ENCODE assay signal across 19 mouse cellular contexts in genomic region chr17:86622862-86623261, GRCm38 (mm10).
DNase-seq lines count a peak whose midpoint lies in the region; ATAC-seq and TF ChIP-seq lines count a peak whose summit lies in the region.
"Had no signal": no experiment of that assay in that cellular context is flagged by ENCODE, and none has a peak within 500 bp of the region (broad histone marks: within the 10 kb centered on the region; RNA-seq: fewer than 3 reads in every experiment).

No protein-coding gene starts in this region.

- TF ChIP-seq CTCF in midbrain, postnatal 0 days (IDR thresholded peaks at IDR 0.05) = no peak
- no peak for TF ChIP-seq CTCF in hindbrain, postnatal 0 days (IDR thresholded peaks at IDR 0.05; ENCODE audit: low read depth)

- no peak for DNase-seq in heart, postnatal 14 days
- no peak for DNase-seq in midbrain, postnatal 0 days (ENCODE audit: low spot score)
- peak; percentile 27 for DNase-seq in retina, embryonic 14.5 days (ENCODE audit: low spot score)
- DNase-seq in hindbrain, postnatal 0 days (ENCODE audit: low spot score) = no peak
- no peak for DNase-seq in gastrocnemius, postnatal 10 days
- DNase-seq: adrenal gland, postnatal 14 days; cerebellum, adult 8-10 months; cerebellum, postnatal 14 days; gastrocnemius, adult 2 months; gastrocnemius, postnatal 36 days; heart, adult 11 months; heart, postnatal 10 days had no signal

- H3K4me3 ChIP-seq in heart, embryonic 11.5 days (ENCODE audit: low read depth, low read length) = no peak overlapping the region
- H3K4me3 ChIP-seq in midbrain, embryonic 13.5 days (replicated peaks) = no peak overlapping the region
- H3K4me3 ChIP-seq in midbrain, postnatal 0 days (ENCODE audit: low read depth, low read length) = no peak overlapping the region
- no peak overlapping the region for H3K4me3 ChIP-seq in hindbrain, postnatal 0 days (ENCODE audit: low read length)
- H3K4me3 ChIP-seq: embryonic facial prominence, embryonic 13.5 days; gastrocnemius, adult 2 months; hindbrain, embryonic 13.5 days had no signal

- no peaks in the 10 kb centered on the region for H3K27me3 ChIP-seq in heart, embryonic 11.5 days (ENCODE audit: control insufficient read depth, insufficient read depth, low read length)
- H3K27me3 ChIP-seq in midbrain, embryonic 13.5 days = no peaks in the 10 kb centered on the region
- H3K27me3 ChIP-seq in midbrain, postnatal 0 days (ENCODE audit: insufficient read depth, low read length) = no peaks in the 10 kb centered on the region
- H3K27me3 ChIP-seq in hindbrain, postnatal 0 days (ENCODE audit: insufficient read depth, low read length) = no peaks in the 10 kb centered on the region
- H3K27me3 ChIP-seq: embryonic facial prominence, embryonic 13.5 days; hindbrain, embryonic 13.5 days; Patski had no signal

- H3K27ac ChIP-seq in heart, embryonic 11.5 days (ENCODE audit: low read depth, low read length) = 0 out of 2 replicates have a peak overlapping the region, but pooled peaks have one; percentile 15
- H3K27ac ChIP-seq in midbrain, embryonic 13.5 days = no peak overlapping the region
- no peak overlapping the region for H3K27ac ChIP-seq in midbrain, postnatal 0 days (ENCODE audit: low read depth, low read length)
- no peak overlapping the region for H3K27ac ChIP-seq in hindbrain, postnatal 0 days
- H3K27ac ChIP-seq: embryonic facial prominence, embryonic 13.5 days; gastrocnemius, adult 2 months; hindbrain, embryonic 13.5 days had no signal

- no peak for ATAC-seq in heart, embryonic 11.5 days (replicated peaks; ENCODE audit: insufficient number of reproducible peaks, low FRiP score, low TSS enrichment)
- 0 out of 2 replicates have a peak, but pooled peaks have one; percentile 24 for ATAC-seq in midbrain, embryonic 13.5 days
- ATAC-seq in midbrain, postnatal 0 days (ENCODE audit: low FRiP score) = no peak
- no peak for ATAC-seq in hindbrain, postnatal 0 days
- ATAC-seq: activated CD4-positive, CD25-positive, alpha-beta regulatory T cell, adult 4 months; forebrain, embryonic 14.5 days; Patski had no signal

- intact Hi-C loops in heart, postnatal 14 days (cut with DNase I) = no loop called here

- WGBS in heart, embryonic 11.5 days (ENCODE audit: insufficient replicate concordance) = 75% methylated on average over 3 of the region's 3 CpGs
- 40% methylated on average over 3 of the region's 3 CpGs for WGBS in midbrain, embryonic 13.5 days
- WGBS in midbrain, postnatal 0 days = 45% methylated on average over 3 of the region's 3 CpGs
- WGBS in hindbrain, postnatal 0 days = 74% methylated on average over 3 of the region's 3 CpGs

- H3K4me1 ChIP-seq in heart, embryonic 11.5 days (ENCODE audit: control insufficient read depth, insufficient read depth, low read length) = peaks cover 7% of the 10 kb centered on the region
- H3K4me1 ChIP-seq in midbrain, embryonic 13.5 days (replicated peaks) = peaks cover 5% of the 10 kb centered on the region; the same call in 1 of the 2 replicates
- no peaks in the 10 kb centered on the region for H3K4me1 ChIP-seq in midbrain, postnatal 0 days (ENCODE audit: insufficient read depth, low read length)
- H3K4me1 ChIP-seq in hindbrain, postnatal 0 days (ENCODE audit: insufficient read depth, low read length) = peaks cover 5% of the 10 kb centered on the region; the same call in 1 of the 2 replicates
- H3K4me1 ChIP-seq: embryonic facial prominence, embryonic 13.5 days had no signal

- H3K4me2 ChIP-seq in heart, embryonic 11.5 days = no peak overlapping the region
- H3K4me2 ChIP-seq in midbrain, embryonic 13.5 days (replicated peaks) = no peak overlapping the region
- no peak overlapping the region for H3K4me2 ChIP-seq in midbrain, postnatal 0 days (ENCODE audit: low read depth, low read length, poor library complexity, severe bottlenecking)
- H3K4me2 ChIP-seq in hindbrain, postnatal 0 days (ENCODE audit: low read depth, low read length) = no peak overlapping the region
- H3K4me2 ChIP-seq: embryonic facial prominence, embryonic 13.5 days; hindbrain, embryonic 13.5 days had no signal

- no peaks in the 10 kb centered on the region for H3K36me3 ChIP-seq in heart, embryonic 11.5 days (ENCODE audit: control insufficient read depth, insufficient read depth, low read length)
- no peaks in the 10 kb centered on the region for H3K36me3 ChIP-seq in midbrain, embryonic 13.5 days
- H3K36me3 ChIP-seq in midbrain, postnatal 0 days (ENCODE audit: insufficient read depth, low read length) = no peaks in the 10 kb centered on the region
- no peaks in the 10 kb centered on the region for H3K36me3 ChIP-seq in hindbrain, postnatal 0 days (ENCODE audit: insufficient read depth, low read length)
- H3K36me3 ChIP-seq: hindbrain, embryonic 13.5 days had no signal

- no peaks in the 10 kb centered on the region for H3K9me3 ChIP-seq in heart, embryonic 11.5 days (replicated peaks; ENCODE audit: control insufficient read depth, low read length)
- H3K9me3 ChIP-seq in midbrain, embryonic 13.5 days = no peaks in the 10 kb centered on the region
- H3K9me3 ChIP-seq in midbrain, postnatal 0 days (ENCODE audit: low read length) = no peaks in the 10 kb centered on the region
- no peaks in the 10 kb centered on the region for H3K9me3 ChIP-seq in hindbrain, postnatal 0 days (ENCODE audit: low read length)
- H3K9me3 ChIP-seq: embryonic facial prominence, embryonic 13.5 days; hindbrain, embryonic 13.5 days had no signal

- H3K9ac ChIP-seq in heart, embryonic 11.5 days (ENCODE audit: low read depth, low read length) = no peak overlapping the region
- H3K9ac ChIP-seq in midbrain, embryonic 13.5 days (replicated peaks) = no peak overlapping the region
- no peak overlapping the region for H3K9ac ChIP-seq in midbrain, postnatal 0 days (replicated peaks; ENCODE audit: low read length, poor library complexity, severe bottlenecking)
- no peak overlapping the region for H3K9ac ChIP-seq in hindbrain, postnatal 0 days (replicated peaks; ENCODE audit: low read length)
- H3K9ac ChIP-seq: embryonic facial prominence, embryonic 13.5 days; hindbrain, embryonic 13.5 days had no signal
